Mouse (Mus musculus) C2C12 (cell line): ENCODE results near the gene Hapln4. TPM values are rescaled to one million over a fixed set of nuclear protein-coding genes. Genes with fewer than 3 reads are reported as not detected.

Source experiments
- H3K27me3 ChIP-seq: one replicate; pipeline ENCODE4 v1.6.1; 2011; ENCODE audit not compliant: control insufficient read depth, insufficient read depth, insufficient read length
- H3K36me3 ChIP-seq: one replicate; pipeline ENCODE4 v1.6.1; 2011; ENCODE audit not compliant: control insufficient read depth, insufficient read depth
- H3K4me3 ChIP-seq: one replicate; pipeline ENCODE4 v1.5.1; 2011; ENCODE audit warnings: mild to moderate bottlenecking, control low read depth; ENCODE audit not compliant: poor library complexity, insufficient read depth, severe bottlenecking
- H3K79me2 ChIP-seq: one replicate; pipeline ENCODE4 v1.6.1; 2011; ENCODE audit not compliant: control insufficient read depth, insufficient read depth
- H3K79me3 ChIP-seq: one replicate; pipeline ENCODE4 v1.6.1; 2011; ENCODE audit warnings: low read depth, control low read depth
- H3ac ChIP-seq: one replicate; pipeline ENCODE3; 2011; ENCODE audit warnings: low read depth; ENCODE audit not compliant: control insufficient read depth, insufficient read length
- CEBPB ChIP-seq: IDR thresholded peaks from one replicate; pipeline ENCODE4 v1.6.1; 2011; ENCODE audit warnings: low read depth, mild to moderate bottlenecking, control low read depth, moderate library complexity
- CTCF ChIP-seq: IDR thresholded peaks from one replicate; pipeline ENCODE4 v1.5.1; 2011; ENCODE audit not compliant: control insufficient read depth, insufficient read depth, insufficient read length
- FOSL1 ChIP-seq: IDR thresholded peaks from one replicate; pipeline ENCODE4 v1.8.0; 2011; ENCODE audit warnings: mild to moderate bottlenecking, low read length; ENCODE audit not compliant: poor library complexity, insufficient read depth, severe bottlenecking
- MAX ChIP-seq: IDR thresholded peaks from one replicate; pipeline ENCODE4 v1.6.1; 2011; ENCODE audit warnings: mild to moderate bottlenecking, control low read depth
- MYOD1 ChIP-seq: IDR thresholded peaks from one replicate; pipeline ENCODE4 v1.6.1; 2011; ENCODE audit warnings: low read depth; ENCODE audit not compliant: control insufficient read depth, insufficient read length
- MYOG ChIP-seq: IDR thresholded peaks from one replicate; pipeline ENCODE4 v1.6.1; 2011; ENCODE audit not compliant: control insufficient read depth, insufficient read length; ENCODE audit errors: extremely low read depth
- USF1 ChIP-seq: IDR thresholded peaks from one replicate; pipeline ENCODE4 v1.6.1; 2011; ENCODE audit warnings: low read depth, mild to moderate bottlenecking, control low read depth, moderate library complexity
- polyA plus RNA-seq: library from polyadenylated mRNA; unstranded; fragments of >200 nt; fragmentation: generic; extraction: Trizol; gene quantifications from one replicate; pipeline ENCODE4 v1.2.1, GENCODE M21; 2012; ENCODE audit warnings: missing spikeins

The Hapln4 gene
- polyA plus RNA-seq, 1 experiment: 1.0 TPM

- TF ChIP-seq MYOD1: no peak
- no peak for TF ChIP-seq MYOG
- no peak for TF ChIP-seq CEBPB
- TF ChIP-seq FOSL1: no peak
- TF ChIP-seq CTCF: no peak
- TF ChIP-seq USF1: no peak
- no peak for TF ChIP-seq MAX
- H3K36me3 ChIP-seq: no peaks in the 10 kb centered on the region
- peaks cover 72% of the 10 kb centered on the region for H3K27me3 ChIP-seq
- no peaks in the 10 kb centered on the region for H3K79me3 ChIP-seq
- H3K4me3 ChIP-seq: no peak overlapping the region
- H3K79me2 ChIP-seq: no peaks in the 10 kb centered on the region
- H3ac ChIP-seq: no peak overlapping the region
Measured at GRCm38 (mm10) chr8:70114892-70115291, 31.6 kb downstream of the Hapln4 start.

DNA sequence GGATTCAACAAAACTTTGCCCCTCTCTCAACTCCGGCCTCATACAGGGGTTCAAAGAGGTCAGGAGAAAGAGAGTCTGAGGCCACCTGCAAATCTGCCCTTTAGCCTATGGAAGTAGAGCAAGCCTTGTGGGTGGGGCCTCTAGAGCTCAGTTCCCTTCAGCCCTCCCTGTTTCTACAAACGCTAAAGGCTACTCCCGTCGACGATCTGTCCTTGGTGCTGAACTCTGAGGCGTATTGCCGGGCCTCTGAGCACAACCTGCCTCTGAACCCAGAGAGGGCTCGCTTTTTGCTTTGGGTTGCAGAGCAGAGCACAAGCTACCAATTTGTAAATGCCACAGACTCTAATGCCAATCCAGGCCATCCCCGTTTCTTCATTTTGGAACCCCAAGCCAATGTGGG, 34.4 kb downstream of the Hapln4 start:
- TF ChIP-seq FOSL1 (no peak), MYOG (no peak), CEBPB (no peak), MYOD1 (no peak), MAX (no peak), CTCF (no peak)

DNA sequence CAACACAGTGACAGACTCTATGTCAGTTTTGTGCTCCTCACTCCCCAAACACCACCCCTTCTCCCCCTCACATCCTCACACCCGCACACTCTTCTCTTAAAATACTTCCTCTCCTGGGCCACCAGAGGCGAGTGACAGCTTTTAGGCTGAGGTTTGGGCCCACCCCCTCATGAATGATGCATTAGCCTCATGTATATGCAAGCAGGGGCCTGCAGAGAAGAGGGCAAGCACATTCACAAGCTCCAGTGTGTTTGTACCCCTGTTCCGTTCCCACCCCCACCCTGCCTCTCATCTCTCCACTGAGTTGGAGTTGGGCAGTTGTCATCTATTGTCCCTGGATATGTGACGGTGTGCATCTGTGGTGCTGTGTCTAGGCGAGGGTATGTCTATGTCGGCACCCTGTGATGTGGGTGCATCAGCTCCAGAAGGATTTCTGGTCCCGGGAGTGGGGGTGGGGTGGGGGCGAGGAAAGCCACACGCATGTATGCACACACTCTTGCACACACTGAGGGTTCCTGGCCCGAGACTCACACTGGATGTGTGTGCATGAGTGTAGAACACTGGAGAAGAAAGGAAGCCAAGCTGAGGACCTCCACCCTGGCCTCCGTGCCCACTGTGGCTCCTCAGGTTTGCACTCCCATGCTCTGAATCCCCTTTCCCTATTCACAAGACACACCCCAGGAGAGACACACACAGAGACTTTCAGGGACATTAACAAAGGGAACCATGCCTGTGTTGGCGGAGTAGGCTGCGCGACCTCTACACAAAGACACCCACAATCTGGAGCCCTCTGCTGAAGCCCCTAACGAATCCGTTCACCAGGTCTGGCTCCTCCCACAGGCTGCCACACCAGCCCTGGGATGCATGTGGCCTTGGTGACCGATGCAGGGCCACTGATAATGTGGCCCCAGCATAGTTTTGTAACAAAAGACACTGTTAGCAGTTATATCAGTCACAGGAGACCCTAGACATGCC, 35.8 kb downstream of the Hapln4 start:
- Histone ChIP-seq H3K27me3 (peaks cover 43% of the 10 kb centered on the region), H3ac (no peak overlapping the region), H3K79me3 (no peaks in the 10 kb centered on the region), H3K36me3 (no peaks in the 10 kb centered on the region), H3K79me2 (no peaks in the 10 kb centered on the region), H3K4me3 (no peak overlapping the region)
- TF ChIP-seq MYOD1 (no peak), MYOG (no peak), CTCF (no peak), FOSL1 (no peak), MAX (no peak), USF1 (no peak), CEBPB (no peak)

More for the DNA sequence above, 34.4 kb downstream of the Hapln4 start:
- H3K4me3 ChIP-seq: no peak overlapping the region
- no peaks in the 10 kb centered on the region for H3K36me3 ChIP-seq
- no peaks in the 10 kb centered on the region for H3K79me3 ChIP-seq
- peaks cover 50% of the 10 kb centered on the region for H3K27me3 ChIP-seq
- no peaks in the 10 kb centered on the region for H3K79me2 ChIP-seq
- H3ac ChIP-seq: no peak overlapping the region

DNA sequence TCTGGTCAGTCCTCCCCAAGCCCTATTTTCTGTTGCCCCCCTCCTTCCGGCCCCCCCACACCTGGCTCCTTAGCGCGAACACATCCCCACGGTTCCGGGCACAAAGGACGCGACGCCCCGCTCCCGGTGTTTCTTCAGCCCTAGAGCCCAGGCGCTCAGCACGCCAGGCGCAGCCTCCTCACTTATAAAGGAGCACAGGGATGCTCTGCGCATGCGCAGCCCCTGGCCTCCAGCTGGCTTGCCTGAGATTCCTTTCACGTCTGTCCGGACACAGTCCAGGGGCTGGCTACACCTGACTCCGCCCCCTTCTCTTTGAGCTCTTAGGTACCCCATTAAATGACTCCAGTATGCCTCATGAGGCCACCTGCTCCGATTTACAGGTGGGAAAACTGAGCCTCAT, 37.4 kb downstream of the Hapln4 start, which contains the start of gene Ncan:
Gene Ncan (minus strand): TSS at position 207 of the 400 bp plus-strand sequence.
- Histone ChIP-seq H3K79me2 (no peaks in the 10 kb centered on the region), H3K4me3 (no peak within 1 kb of the TSS), H3K79me3 (no peaks in the 10 kb centered on the region), H3ac (no peak within 1 kb of the TSS), H3K36me3 (no peaks in the 10 kb centered on the region), H3K27me3 (peaks cover 44% of the 10 kb centered on the region)
- TF ChIP-seq MYOD1 (no peak), CTCF (no peak), CEBPB (no peak), USF1 (no peak), MYOG (no peak)

GRCm38 (mm10) chr8:70122863-70123262, 39.6 kb downstream of the Hapln4 start:
- H3ac ChIP-seq: no peak overlapping the region
- peaks cover 36% of the 10 kb centered on the region for H3K27me3 ChIP-seq
- no peak overlapping the region for H3K4me3 ChIP-seq
- no peaks in the 10 kb centered on the region for H3K79me2 ChIP-seq
- no peaks in the 10 kb centered on the region for H3K36me3 ChIP-seq
- TF ChIP-seq MYOG (no peak), FOSL1 (no peak), MAX (no peak), MYOD1 (no peak), CTCF (no peak), USF1 (no peak), CEBPB (no peak)
- H3K79me3 ChIP-seq: no peaks in the 10 kb centered on the region

DNA sequence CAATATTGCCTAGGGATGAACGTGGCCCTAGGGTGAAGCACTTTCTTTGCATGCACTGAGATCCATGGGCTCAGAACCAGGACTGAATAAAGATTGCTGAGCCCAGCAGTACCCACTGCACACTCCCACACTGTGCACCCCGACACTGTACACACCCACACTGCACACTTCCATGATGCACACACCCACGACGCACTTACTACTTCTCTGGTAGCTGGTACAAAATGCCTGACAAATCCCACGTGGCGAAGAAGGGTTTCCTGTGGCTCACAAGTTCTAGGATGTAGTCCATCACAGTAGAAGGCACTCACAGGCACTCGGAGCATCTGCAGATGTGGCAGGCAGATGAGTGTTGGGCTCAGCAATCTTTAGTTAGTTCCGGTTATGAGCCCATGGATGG, 41.7 kb downstream of the Hapln4 start:
- H3K4me3 ChIP-seq: no peak overlapping the region
- TF ChIP-seq MYOD1 (no peak), FOSL1 (no peak), MAX (no peak), MYOG (no peak), CEBPB (no peak), USF1 (no peak), CTCF (no peak)
- H3K36me3 ChIP-seq: no peaks in the 10 kb centered on the region
- no peaks in the 10 kb centered on the region for H3K79me2 ChIP-seq
- no peaks in the 10 kb centered on the region for H3K79me3 ChIP-seq
- no peak overlapping the region for H3ac ChIP-seq
- peaks cover 21% of the 10 kb centered on the region for H3K27me3 ChIP-seq
